Mouse (Mus musculus) testis, adult 2 months (tissue): ENCODE results near the gene Igsf11.

Experiments
- CTCF ChIP-seq: fragments of 200-500 bp; IDR thresholded peaks from 2 replicates; pipeline ENCODE4 v1.5.1; 2012; ENCODE audit warnings: low read depth, mild to moderate bottlenecking, inconsistent platforms, low read length, moderate library complexity; ENCODE audit not compliant: control insufficient read depth, insufficient read depth, insufficient replicate concordance
- POLR2A ChIP-seq: fragments of 200-500 bp; IDR thresholded peaks from 2 replicates; pipeline ENCODE4 v1.6.1; 2012; ENCODE audit warnings: low read depth, mild to moderate bottlenecking, inconsistent platforms, low read length, moderate library complexity; ENCODE audit not compliant: control insufficient read depth

GRCm38 (mm10) chr16:38903020-38903419 lies 10.5 kb downstream of the Igsf11 start:
- no peak for TF ChIP-seq POLR2A
- no peak for TF ChIP-seq CTCF
